Mouse (Mus musculus) urinary bladder, postnatal 25 days (tissue): ENCODE results near the gene Sgsm1.

Experiments
- DNase-seq: peaks from one replicate; pipeline ENCODE4 v3.0.0; 2022; ENCODE audit warnings: low spot score

Sgsm1 gene

GRCm38 (mm10) chr5:113285541-113285940 lies 25.0 kb downstream of the Sgsm1 start:
- DNase-seq = no peak

GRCm38 (mm10) chr5:113283726-113284125 lies 26.9 kb downstream of the Sgsm1 start:
- DNase-seq = no peak

- no peak for DNase-seq
Measured at GRCm38 (mm10) chr5:113281557-113281956, 29.0 kb downstream of the Sgsm1 start.

- DNase-seq = peak; percentile 23
Measured at GRCm38 (mm10) chr5:113280138-113280856, 30.3 kb downstream of the Sgsm1 start.

- no peak for DNase-seq
Measured at GRCm38 (mm10) chr5:113275839-113276238, 34.7 kb downstream of the Sgsm1 start.

GRCm38 (mm10) chr5:113271207-113271811 lies 39.3 kb downstream of the Sgsm1 start:
- DNase-seq = no peak

- DNase-seq = no peak
Measured at GRCm38 (mm10) chr5:113270043-113270442, 40.5 kb downstream of the Sgsm1 start.

- no peak for DNase-seq
Measured at GRCm38 (mm10) chr5:113268246-113268645, 42.3 kb downstream of the Sgsm1 start.

- DNase-seq = no peak
Measured at GRCm38 (mm10) chr5:113265637-113266036, 44.9 kb downstream of the Sgsm1 start.

GRCm38 (mm10) chr5:113250806-113251205 lies 59.8 kb downstream of the Sgsm1 start:
- DNase-seq = no peak

GRCm38 (mm10) chr5:113249263-113249930 lies 61.2 kb downstream of the Sgsm1 start:
- DNase-seq = peak; percentile 33

- DNase-seq = no peak
Measured at GRCm38 (mm10) chr5:113230196-113230595, 80.4 kb downstream of the Sgsm1 start.

- DNase-seq = peak; percentile 80
Measured at GRCm38 (mm10) chr5:113226632-113227102, 83.9 kb downstream of the Sgsm1 start, which contains the start of gene Tmem211. Tmem211 (plus strand) TSS chr5:113226909.

- DNase-seq = no peak
Measured at GRCm38 (mm10) chr5:113225686-113226435, 84.7 kb downstream of the Sgsm1 start.

GRCm38 (mm10) chr5:113225271-113225670 lies 85.3 kb downstream of the Sgsm1 start:
- DNase-seq = no peak

GRCm38 (mm10) chr5:113223888-113224287 lies 86.7 kb downstream of the Sgsm1 start:
- no peak for DNase-seq

GRCm38 (mm10) chr5:113221147-113221865 lies 89.3 kb downstream of the Sgsm1 start, which contains the start of gene 2900026A02Rik:
2900026A02Rik (minus strand) TSS chr5:113221236.
- peak; percentile 93 for DNase-seq

- no peak for DNase-seq
Measured at GRCm38 (mm10) chr5:113220383-113221146, 90.0 kb downstream of the Sgsm1 start.

- no peak for DNase-seq
Measured at GRCm38 (mm10) chr5:113219876-113220275, 90.7 kb downstream of the Sgsm1 start.

- DNase-seq = no peak
Measured at GRCm38 (mm10) chr5:113219450-113219849, 91.1 kb downstream of the Sgsm1 start.
